Mouse (Mus musculus) lung, embryonic 16.5 days (tissue): ENCODE results near the gene D430042O09Rik. TPM values are rescaled to one million over a fixed set of nuclear protein-coding genes. Genes with fewer than 3 reads are reported as not detected.

Source experiments
- ATAC-seq: fragments of 200-750 bp; cut with Nextera tagmentation; 2 replicates; pipeline ENCODE4 v1.8.0; 2017; ENCODE audit warnings: low read depth, mild to moderate bottlenecking, moderate library complexity
- H3K27ac ChIP-seq: fragments of 300-500 bp; sonication (generic); 2 replicates; pipeline ENCODE4 v1.5.1; 2014; ENCODE audit warnings: mild to moderate bottlenecking, control low read depth, low read length
- H3K27me3 ChIP-seq: fragments of 300-500 bp; sonication (generic); 2 replicates; pipeline ENCODE4 v1.6.1; 2014; ENCODE audit warnings: low read depth, low read length, mixed read lengths; ENCODE audit not compliant: control insufficient read depth, insufficient read depth
- H3K36me3 ChIP-seq: fragments of 300-500 bp; sonication (generic); 2 replicates; pipeline ENCODE4 v1.6.1; 2014; ENCODE audit warnings: low read length; ENCODE audit not compliant: control insufficient read depth, insufficient read depth
- H3K4me1 ChIP-seq: fragments of 300-500 bp; sonication (generic); replicated peaks from 2 replicates; pipeline ENCODE4 v1.6.1; 2014; ENCODE audit warnings: low read length, mixed read lengths; ENCODE audit not compliant: control insufficient read depth, insufficient read depth
- H3K4me2 ChIP-seq: fragments of 300-500 bp; sonication (generic); 2 replicates; pipeline ENCODE4 v1.6.1; 2014; ENCODE audit warnings: low read depth, low read length, control low read depth
- H3K4me3 ChIP-seq: fragments of 300-500 bp; sonication (generic); 2 replicates; pipeline ENCODE4 v1.5.1; 2014; ENCODE audit warnings: mild to moderate bottlenecking, low read length, control low read depth
- H3K9ac ChIP-seq: fragments of 300-500 bp; sonication (generic); 2 replicates; pipeline ENCODE4 v1.6.1; 2014; ENCODE audit warnings: low read length, control low read depth
- H3K9me3 ChIP-seq: fragments of 300-500 bp; sonication (generic); 2 replicates; pipeline ENCODE4 v1.6.1; 2016; ENCODE audit warnings: low read length; ENCODE audit not compliant: control insufficient read depth
- WGBS: fragments of 180-500 bp; shearing (Covaris S2); extraction: QIAGEN DNeasy Blood & Tissue Kit; methylation state at CpG from one replicate; pipeline ENCODE4 v1.1.7; 2014; 5-methylcytosine and 5-hydroxymethylcytosine counted together
- polyA plus RNA-seq: library from polyadenylated mRNA; unstranded; fragments of >200 nt; fragmentation: Nextera tagmentation; extraction: Ambion mirVana; gene quantifications from 2 replicates; pipeline ENCODE4 v1.2.1, GENCODE M21; 2015

The D430042O09Rik gene
- polyA plus RNA-seq, 1 experiment from 2014 or later: 10.3 TPM

DNA sequence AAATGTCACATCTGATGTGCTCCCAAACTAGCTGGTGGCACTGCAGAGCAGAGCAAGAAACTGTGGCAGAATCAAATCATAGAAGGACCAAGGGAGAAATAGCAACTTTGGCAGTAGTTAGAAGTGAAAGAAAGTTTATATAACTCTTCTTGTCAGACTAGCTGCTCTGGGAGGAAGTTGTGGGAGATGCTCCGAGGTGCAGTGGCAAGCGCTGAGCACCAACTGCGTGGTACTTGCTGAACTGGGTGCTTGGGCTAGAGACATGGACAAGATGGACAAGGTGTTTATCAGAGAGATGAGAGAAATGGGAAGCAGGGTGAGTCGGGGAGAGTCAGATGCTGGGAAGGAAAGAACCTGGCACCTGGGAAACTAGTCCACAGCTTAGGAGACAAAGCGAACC lies 180.1 kb downstream of the D430042O09Rik start:
- H3K36me3 ChIP-seq: no peaks in the 10 kb centered on the region
- 75% methylated on average over 5 of the region's 5 CpGs for WGBS
- peaks cover 11% of the 10 kb centered on the region for H3K4me1 ChIP-seq
- no peak overlapping the region for H3K27ac ChIP-seq
- no peak overlapping the region for H3K4me3 ChIP-seq
- no peak overlapping the region for H3K4me2 ChIP-seq
- no peak for ATAC-seq
- H3K27me3 ChIP-seq: no peaks in the 10 kb centered on the region
- no peaks in the 10 kb centered on the region for H3K9me3 ChIP-seq
- H3K9ac ChIP-seq: no peak overlapping the region

DNA sequence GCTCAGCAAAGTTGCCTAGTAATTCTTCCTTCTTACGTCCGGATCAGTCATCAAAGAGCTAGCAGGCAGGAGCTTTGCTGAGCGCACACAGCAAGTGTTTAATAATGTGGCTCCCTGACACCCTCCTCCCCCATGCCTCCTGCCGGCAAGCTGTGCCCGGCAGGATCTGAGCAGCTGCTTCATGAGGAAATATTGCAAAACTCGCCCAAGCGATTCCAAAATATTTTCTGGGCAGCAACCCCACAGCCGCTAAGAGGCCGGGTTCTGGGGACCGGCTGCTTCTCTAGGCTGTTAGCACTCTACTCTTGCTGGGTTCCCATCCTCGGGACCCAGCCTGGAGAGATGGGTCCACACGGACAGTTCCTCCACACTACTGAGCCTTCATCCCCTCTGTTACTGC lies 180.7 kb downstream of the D430042O09Rik start:
- no peak overlapping the region for H3K9ac ChIP-seq
- H3K4me3 ChIP-seq: no peak overlapping the region
- peak; percentile 72 for ATAC-seq
- peaks cover 11% of the 10 kb centered on the region for H3K4me1 ChIP-seq
- no peak overlapping the region for H3K27ac ChIP-seq
- H3K36me3 ChIP-seq: no peaks in the 10 kb centered on the region
- 43% methylated on average over 12 of the region's 12 CpGs for WGBS
- no peaks in the 10 kb centered on the region for H3K27me3 ChIP-seq
- no peak overlapping the region for H3K4me2 ChIP-seq
- H3K9me3 ChIP-seq: no peaks in the 10 kb centered on the region

GRCm38 (mm10) chr7:125893621-125894020 lies 185.9 kb downstream of the D430042O09Rik start:
- 89% methylated on average over 5 of the region's 5 CpGs for WGBS
- Histone ChIP-seq H3K36me3 (no peaks in the 10 kb centered on the region), H3K4me1 (peaks cover 3% of the 10 kb centered on the region; the same call in 1 of the 2 replicates), H3K27me3 (no peaks in the 10 kb centered on the region), H3K9me3 (no peaks in the 10 kb centered on the region), H3K27ac (no peak overlapping the region), H3K4me3 (no peak overlapping the region), H3K9ac (no peak overlapping the region), H3K4me2 (no peak overlapping the region)
- ATAC-seq: no peak

- H3K27ac ChIP-seq: no peak overlapping the region
- no peaks in the 10 kb centered on the region for H3K36me3 ChIP-seq
- no peak overlapping the region for H3K4me2 ChIP-seq
- H3K9me3 ChIP-seq: no peaks in the 10 kb centered on the region
- no peak for ATAC-seq
- 76% methylated on average over 4 of the region's 4 CpGs for WGBS
- H3K4me1 ChIP-seq: no peaks in the 10 kb centered on the region
- no peak overlapping the region for H3K4me3 ChIP-seq
- no peaks in the 10 kb centered on the region for H3K27me3 ChIP-seq
- H3K9ac ChIP-seq: no peak overlapping the region
Measured at GRCm38 (mm10) chr7:125897059-125897458, 189.4 kb downstream of the D430042O09Rik start.

DNA sequence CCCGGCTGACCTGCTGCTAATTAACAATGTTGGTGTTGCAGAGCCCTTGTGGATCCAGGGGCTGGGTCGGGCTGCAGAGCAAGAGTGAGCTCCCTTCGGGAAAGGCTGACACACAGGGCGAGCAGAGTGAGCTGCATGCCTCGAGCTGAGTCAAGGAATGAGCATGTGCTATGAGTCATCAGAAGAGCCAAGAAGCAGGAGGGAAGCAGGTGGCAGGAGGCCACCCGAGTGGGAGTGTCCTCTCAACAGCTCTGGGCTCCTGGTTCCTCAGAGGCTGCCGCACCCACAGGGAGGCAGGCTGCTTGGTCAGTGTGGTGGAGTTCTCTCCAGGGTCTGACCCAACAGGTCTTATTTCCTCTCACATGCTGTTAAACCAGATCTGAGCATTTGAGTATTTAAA lies 191.3 kb downstream of the D430042O09Rik start:
- H3K4me1 ChIP-seq: no peaks in the 10 kb centered on the region
- no peaks in the 10 kb centered on the region for H3K9me3 ChIP-seq
- no peak overlapping the region for H3K4me2 ChIP-seq
- WGBS: 14% methylated on average over 7 of the region's 7 CpGs
- no peaks in the 10 kb centered on the region for H3K36me3 ChIP-seq
- H3K27ac ChIP-seq: no peak overlapping the region
- H3K9ac ChIP-seq: no peak overlapping the region
- H3K4me3 ChIP-seq: no peak overlapping the region
- H3K27me3 ChIP-seq: no peaks in the 10 kb centered on the region
- ATAC-seq: peak; percentile 94

- 52% methylated on average over 2 of the region's 2 CpGs for WGBS
- Histone ChIP-seq H3K27me3 (no peaks in the 10 kb centered on the region), H3K4me2 (no peak overlapping the region), H3K9me3 (no peaks in the 10 kb centered on the region), H3K4me3 (no peak overlapping the region), H3K27ac (no peak overlapping the region), H3K36me3 (no peaks in the 10 kb centered on the region), H3K9ac (no peak overlapping the region), H3K4me1 (no peaks in the 10 kb centered on the region)
- ATAC-seq: no peak
Measured at GRCm38 (mm10) chr7:125899916-125900315, 192.2 kb downstream of the D430042O09Rik start.

DNA sequence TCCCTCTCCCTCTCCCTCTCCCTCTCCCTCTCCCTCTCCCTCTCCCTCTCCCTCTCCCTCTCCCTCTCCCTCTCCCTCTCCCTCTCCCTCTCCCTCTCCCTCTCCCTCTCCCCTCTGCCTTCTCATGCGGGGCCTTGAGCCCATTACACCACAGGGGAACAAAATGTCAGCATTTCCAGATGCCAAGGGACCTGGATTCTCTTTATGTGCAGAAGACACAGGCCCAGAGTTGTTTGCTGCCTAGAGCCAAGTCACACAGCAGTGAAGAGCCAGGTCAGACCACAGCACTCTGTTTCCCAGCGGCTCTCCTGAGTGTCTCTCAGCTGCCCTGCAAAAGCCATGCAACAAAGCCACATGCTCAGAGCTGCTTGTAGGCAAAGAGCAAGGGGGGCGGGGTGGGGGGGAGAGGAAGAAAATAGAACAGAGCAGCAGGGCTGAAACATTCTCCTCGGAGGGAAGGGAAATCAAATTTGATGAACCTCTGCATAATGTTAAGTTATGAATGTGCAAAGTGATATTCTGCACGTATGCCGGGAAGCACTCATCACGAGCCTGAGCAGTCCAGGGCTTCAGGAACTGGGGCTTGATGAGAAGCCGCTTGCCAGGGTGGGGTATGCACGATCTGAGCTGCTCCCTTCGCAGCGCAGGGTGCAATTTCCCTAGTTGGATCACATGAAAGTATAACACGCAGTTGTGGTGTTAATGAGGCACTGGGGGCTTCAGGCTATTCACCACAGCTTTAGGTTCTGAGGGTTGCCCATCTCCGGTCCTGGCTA lies 192.9 kb downstream of the D430042O09Rik start:
- WGBS: 56% methylated on average over 13 of the region's 13 CpGs
- Histone ChIP-seq H3K4me2 (no peak overlapping the region), H3K27me3 (no peaks in the 10 kb centered on the region), H3K36me3 (no peaks in the 10 kb centered on the region), H3K4me1 (no peaks in the 10 kb centered on the region), H3K27ac (no peak overlapping the region), H3K9me3 (no peaks in the 10 kb centered on the region), H3K9ac (no peak overlapping the region), H3K4me3 (no peak overlapping the region)
- ATAC-seq: no peak

- H3K4me1 ChIP-seq: no peaks in the 10 kb centered on the region
- ATAC-seq: no peak
- H3K4me2 ChIP-seq: no peak overlapping the region
- no peaks in the 10 kb centered on the region for H3K36me3 ChIP-seq
- H3K9me3 ChIP-seq: no peaks in the 10 kb centered on the region
- no peak overlapping the region for H3K9ac ChIP-seq
- WGBS: 67% methylated on average over 5 of the region's 5 CpGs
- H3K27ac ChIP-seq: no peak overlapping the region
- H3K27me3 ChIP-seq: no peaks in the 10 kb centered on the region
- H3K4me3 ChIP-seq: no peak overlapping the region
Measured at GRCm38 (mm10) chr7:125920801-125921200, 213.1 kb downstream of the D430042O09Rik start.

- H3K27ac ChIP-seq: no peak overlapping the region
- no peak overlapping the region for H3K9ac ChIP-seq
- no peaks in the 10 kb centered on the region for H3K27me3 ChIP-seq
- 74% methylated on average over 5 of the region's 5 CpGs for WGBS
- H3K4me1 ChIP-seq: no peaks in the 10 kb centered on the region
- H3K9me3 ChIP-seq: no peaks in the 10 kb centered on the region
- no peaks in the 10 kb centered on the region for H3K36me3 ChIP-seq
- no peak overlapping the region for H3K4me2 ChIP-seq
- ATAC-seq: no peak
- H3K4me3 ChIP-seq: no peak overlapping the region
Measured at GRCm38 (mm10) chr7:125924044-125924443, 216.4 kb downstream of the D430042O09Rik start.
